Mouse (Mus musculus) layer of hippocampus, adult 8-10 months (tissue): ENCODE data around the gene Kat2a. TPM values are rescaled to one million over a fixed set of nuclear protein-coding genes. Genes with fewer than 3 reads are reported as not detected.

Experiments
- DNase-seq, 2 experiments: peaks; one replicate each; pipeline ENCODE4 v3.0.0; 2022; ENCODE audit warnings: low spot score in 2 of 2
- total RNA-seq, 4 experiments: library from RNA; stranded (reverse); gene quantifications; 2 replicates each; pipeline ENCODE4 v1.2.4; 2022

The Kat2a gene
- total RNA-seq: 10 to 100 TPM; 50.9 to 62.0 (median 58.0) TPM

- DNase-seq: peak in 1 of 2 experiments; percentile 75
Measured at GRCm38 (mm10) chr11:100711783-100712615, at the start of gene Kat2a. Gene Kat2a, minus strand, starts transcription at chr11:100712465.

DNA sequence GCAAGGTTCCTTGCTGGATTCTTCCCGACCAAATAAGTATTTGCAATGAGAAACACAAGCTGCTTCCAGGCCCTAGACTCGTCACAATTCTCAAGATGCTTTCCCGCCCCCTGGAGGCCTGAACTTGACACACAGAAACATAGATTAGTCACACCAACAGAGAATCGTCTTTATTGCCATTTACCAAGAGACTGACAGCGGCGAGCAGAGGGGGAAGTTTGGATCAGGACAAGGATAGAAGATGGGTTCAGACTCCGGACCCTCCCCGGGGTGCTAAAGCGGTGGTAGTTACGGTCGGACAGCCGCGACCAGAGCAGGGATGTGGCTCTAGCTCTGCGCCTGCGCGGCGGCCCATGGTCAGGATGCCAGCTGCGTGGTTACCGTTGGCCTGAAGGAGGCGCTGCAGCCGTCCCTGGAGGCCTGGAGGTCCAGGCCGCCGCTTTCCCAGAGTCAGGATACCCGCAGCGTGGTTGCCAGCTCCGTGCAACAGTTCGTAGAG, 49.3 kb upstream of the Kat2a start:
- peak; percentile 78 to 90 for DNase-seq

GRCm38 (mm10) chr11:100759611-100760233, 47.5 kb upstream of the Kat2a start, which contains the start of gene Kcnh4:
Gene Kcnh4, minus strand, starts transcription at chr11:100759942.
- DNase-seq: peak; percentile 85 to 87

GRCm38 (mm10) chr11:100758707-100759610, 46.7 kb upstream of the Kat2a start:
- DNase-seq: no peak

DNA sequence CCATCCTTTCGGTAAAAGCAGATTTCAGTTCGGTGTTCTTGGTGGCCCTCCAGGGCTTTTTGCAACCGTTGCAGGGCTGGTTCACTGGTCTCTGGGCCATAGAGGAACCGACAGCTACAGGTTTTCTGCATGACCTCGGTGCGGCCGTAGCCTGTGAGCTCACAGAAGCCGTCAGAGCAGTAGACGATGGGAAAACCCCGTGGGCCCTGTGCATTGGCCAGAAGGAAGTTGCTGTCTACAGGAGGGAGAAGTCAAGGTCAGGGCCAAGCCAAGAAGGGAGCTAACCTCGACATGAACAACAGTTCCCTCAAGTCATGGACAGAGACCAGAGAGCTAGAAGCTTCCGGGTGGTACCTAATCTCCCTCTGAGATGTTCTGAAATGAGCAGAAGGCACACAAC, 45.3 kb upstream of the Kat2a start:
- no peak for DNase-seq

DNA sequence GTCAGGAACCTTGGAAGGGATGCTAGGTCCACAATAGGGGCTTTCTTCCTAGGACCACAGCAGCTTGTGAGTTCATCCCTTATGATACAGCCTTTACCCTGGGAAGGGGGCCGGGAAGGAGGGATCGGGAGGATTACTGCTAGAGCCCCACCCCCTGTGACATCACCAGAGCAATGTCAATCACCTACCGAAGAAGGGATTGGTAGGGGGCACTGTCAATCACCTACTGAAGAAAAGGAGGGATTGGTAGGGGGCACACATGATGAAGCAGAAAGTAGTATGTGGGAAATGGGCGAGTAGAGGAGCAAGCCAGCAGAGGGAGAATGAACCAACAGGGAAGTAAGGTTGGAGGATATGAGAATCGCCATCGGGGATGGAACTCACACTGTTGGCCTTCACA, 44.2 kb upstream of the Kat2a start:
- no peak for DNase-seq

DNA sequence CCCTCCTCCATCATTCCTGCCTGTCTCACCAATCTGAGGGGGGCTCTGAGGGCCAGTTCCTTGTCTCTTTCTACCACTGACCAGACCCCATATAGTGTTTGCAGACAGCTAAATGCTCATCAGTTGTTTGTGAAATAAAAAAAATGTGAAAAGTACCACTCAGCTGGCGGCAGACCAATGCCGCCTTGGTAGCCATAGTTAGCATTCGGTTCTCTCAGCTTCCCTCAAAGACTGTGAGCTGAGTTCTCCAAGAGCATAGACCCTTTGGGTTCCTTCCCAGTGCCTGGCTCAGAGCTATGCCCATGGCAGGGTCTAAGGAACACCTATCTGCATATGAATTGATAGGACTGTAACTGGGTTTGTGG, 42.4 kb upstream of the Kat2a start:
- DNase-seq: no peak

- no peak for DNase-seq
Measured at GRCm38 (mm10) chr11:100754021-100754692, 41.9 kb upstream of the Kat2a start.

DNA sequence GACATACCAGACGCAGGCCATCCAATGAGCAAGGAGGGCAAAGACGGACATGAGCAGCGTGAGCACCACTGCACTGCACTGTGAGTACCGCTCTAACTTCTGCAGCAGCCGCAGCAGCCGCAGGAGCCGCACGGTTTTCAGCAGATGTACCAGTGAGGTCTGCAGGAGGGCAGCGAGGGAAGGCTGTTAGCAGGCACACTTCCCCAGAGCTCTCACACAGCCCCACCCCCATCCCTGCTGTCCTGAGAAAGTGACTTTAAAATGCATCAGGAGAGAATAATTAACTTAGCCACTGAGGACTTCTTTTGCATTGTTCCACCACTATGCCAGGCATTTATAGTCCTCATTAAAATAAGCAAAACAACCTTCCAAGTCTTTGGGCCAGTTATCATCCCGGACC, 40.0 kb upstream of the Kat2a start:
- no peak for DNase-seq

GRCm38 (mm10) chr11:100750127-100750526, 37.9 kb upstream of the Kat2a start:
- DNase-seq: peak in 1 of 2 experiments; percentile 61

DNA sequence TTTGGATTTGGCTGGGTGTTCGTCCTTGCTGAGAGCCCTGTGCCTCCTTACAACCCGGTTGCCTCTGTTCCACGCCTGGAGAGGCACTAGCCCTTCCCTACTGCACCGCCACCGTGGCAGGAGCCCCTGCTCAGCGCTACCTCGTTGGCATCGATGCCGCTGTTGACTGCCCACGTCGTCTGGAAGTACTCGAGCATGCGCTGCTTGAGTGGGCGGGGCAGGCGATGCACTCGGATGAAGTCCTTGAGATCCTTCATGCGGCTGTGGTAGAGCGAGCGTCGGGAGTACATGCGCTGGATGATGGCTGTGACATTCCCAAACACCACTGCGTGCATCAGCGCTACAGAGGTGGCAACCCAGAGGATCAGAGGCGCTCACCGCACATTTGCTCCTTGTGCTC, 37.2 kb upstream of the Kat2a start:
- no peak for DNase-seq

GRCm38 (mm10) chr11:100748620-100749019, 36.4 kb upstream of the Kat2a start:
- DNase-seq: no peak

GRCm38 (mm10) chr11:100747114-100747513, 34.8 kb upstream of the Kat2a start:
- no peak for DNase-seq

DNA sequence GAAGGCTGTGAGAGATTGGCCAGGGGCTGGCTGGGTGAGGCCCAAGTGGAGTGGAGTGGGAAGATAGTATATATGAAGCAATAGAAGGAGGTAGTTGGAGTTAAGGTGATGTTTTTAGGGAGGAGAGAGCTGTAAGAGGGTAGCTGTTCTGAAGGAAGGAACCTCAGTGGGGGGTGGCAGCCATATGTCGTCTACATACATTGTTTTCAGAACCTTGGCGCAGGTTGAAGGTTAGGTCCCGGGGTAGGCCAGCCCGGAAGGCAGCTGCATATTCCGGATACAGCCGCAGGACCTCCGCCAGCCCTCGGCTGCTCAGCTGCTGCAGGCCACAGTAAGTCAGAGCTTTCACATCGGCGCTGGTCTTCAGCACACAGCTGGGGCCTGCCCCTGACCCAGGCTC, 34.3 kb upstream of the Kat2a start:
- no peak for DNase-seq

DNA sequence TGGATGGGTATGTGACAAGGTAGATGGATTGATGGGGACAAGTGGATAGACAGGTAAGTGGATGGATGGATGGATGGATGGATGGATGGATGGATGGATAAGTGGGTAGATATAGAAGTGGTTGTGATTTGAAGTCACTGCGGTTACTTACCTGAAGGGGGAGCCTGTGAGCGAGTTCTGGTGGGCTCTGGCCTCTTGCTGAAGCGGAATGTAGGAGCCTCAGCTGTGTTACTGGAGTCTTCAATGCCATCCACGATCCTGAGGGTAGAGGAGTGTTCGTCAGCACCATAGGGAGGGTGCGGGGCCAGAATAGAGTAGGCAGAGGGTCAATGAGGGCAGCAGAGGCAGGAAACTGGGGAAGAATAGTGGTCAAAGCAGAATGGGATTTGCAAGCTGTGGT, 32.8 kb upstream of the Kat2a start:
- DNase-seq: no peak

DNA sequence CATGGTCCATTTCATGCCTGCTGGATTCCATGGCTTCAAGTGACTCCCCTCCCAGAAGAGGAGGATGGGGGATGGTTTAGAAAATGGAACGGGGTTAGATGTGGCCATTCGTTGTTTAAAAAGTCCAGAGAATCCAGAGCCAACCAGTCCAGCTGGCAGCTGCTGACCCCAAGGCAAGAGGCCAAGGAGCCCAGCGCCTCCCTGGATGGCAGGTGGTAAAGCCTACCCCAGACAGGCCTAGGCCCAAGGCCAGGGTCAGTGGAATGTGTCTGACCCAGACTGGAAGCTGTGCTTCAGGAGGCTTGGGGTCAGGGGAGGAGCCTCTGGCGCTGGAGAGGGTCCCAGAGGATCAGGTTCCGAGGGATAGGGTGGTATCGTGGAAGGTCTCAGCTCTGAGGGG, 29.1 kb upstream of the Kat2a start:
- no peak for DNase-seq

- no peak for DNase-seq
Measured at GRCm38 (mm10) chr11:100738749-100739148, 26.5 kb upstream of the Kat2a start.

DNA sequence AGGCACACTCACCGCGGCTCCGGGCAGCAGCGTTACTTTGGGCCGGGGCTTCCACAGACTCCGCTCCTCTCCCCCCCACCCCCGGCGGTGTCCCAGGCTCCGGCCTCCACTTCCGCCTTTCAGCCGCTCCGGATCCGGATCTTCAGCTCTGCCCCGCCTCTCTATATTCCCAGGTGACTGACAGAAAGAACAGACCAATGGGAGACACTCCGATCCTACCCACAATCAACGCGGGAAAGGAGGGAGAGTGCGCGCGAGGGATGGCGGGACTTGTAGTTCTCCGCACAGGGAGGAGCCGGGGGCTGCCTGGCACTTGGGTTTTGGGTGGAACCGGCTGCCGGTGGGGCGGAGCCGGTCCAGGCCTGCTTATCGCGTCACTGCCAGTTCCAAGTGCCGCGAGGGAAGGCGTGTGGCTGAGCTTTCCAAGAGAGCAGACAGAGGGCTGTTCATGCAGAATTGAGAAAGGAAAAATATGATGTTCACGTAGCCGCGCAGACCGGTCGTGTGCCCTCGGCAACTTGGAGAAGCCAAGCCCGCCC, 25.9 kb upstream of the Kat2a start, which contains the start of gene Rab5c:
Rab5c (minus strand) TSS at position 150 of the 539 bp plus-strand sequence.
- peak; percentile 99 for DNase-seq

DNA sequence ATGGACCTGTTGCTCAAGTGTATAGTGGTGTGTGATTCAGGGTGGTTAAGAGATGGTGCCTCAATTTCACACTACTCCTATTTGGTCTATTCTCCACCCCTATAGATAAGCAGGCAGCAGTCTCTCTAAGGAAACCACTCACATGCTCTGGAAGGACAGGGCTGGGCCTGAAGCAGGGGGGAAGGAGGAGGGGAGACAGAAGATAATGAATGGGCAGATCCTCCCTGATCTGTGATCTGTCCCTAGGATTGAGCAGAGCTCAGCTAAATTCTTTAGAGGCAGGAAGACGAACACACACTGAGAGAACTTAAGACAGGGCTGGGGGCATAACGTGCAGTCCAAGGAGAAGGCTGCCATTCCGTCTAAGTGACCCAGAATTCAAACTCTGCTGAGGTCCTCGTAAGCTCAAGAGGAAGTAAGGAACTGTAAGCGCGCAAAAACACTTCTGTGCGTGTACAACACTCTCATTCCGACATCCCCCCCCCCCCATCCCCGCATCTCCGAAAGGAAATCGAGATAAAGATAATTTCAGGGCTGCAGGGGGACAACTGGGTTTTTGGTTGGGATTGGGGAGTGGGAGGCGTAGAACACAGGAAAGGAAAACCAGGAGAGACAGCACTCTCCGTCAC, 25.0 kb upstream of the Kat2a start:
- DNase-seq: no peak

- DNase-seq: no peak
Measured at GRCm38 (mm10) chr11:100736746-100737080, 24.4 kb upstream of the Kat2a start.
